Mouse (Mus musculus) myocyte (in vitro differentiated cells): ENCODE results near the gene Vmn1r16.

ENCODE experiments used
- E2F4 ChIP-seq: IDR thresholded peaks from one replicate; pipeline ENCODE4 v1.6.1; 2011; ENCODE audit warnings: mild to moderate bottlenecking, control low read depth, moderate library complexity; ENCODE audit not compliant: insufficient read depth
- MAX ChIP-seq: IDR thresholded peaks from one replicate; pipeline ENCODE4 v1.6.1; 2011; ENCODE audit warnings: low read depth, mild to moderate bottlenecking, control low read depth
- MYOG ChIP-seq, 3 experiments: IDR thresholded peaks; one replicate each; pipeline ENCODE4 v1.6.1; 2011; ENCODE audit warnings: control low read depth in 2 of 3, low read depth in 2 of 3, mild to moderate bottlenecking in 2 of 3; ENCODE audit not compliant: insufficient read length in 2 of 3, control insufficient read depth in 1 of 3, insufficient read depth in 1 of 3
- POLR2A ChIP-seq: IDR thresholded peaks from one replicate; pipeline ENCODE4 v1.6.1; 2011; ENCODE audit warnings: low read depth, mild to moderate bottlenecking, control low read depth, moderate library complexity; ENCODE audit not compliant: insufficient read length
- SRF ChIP-seq: IDR thresholded peaks from one replicate; pipeline ENCODE4 v1.6.1; 2011; ENCODE audit warnings: low read depth; ENCODE audit not compliant: control insufficient read depth, insufficient read length
- TCF12 ChIP-seq: IDR thresholded peaks from one replicate; pipeline ENCODE4 v1.6.1; 2011; ENCODE audit warnings: mild to moderate bottlenecking, control low read depth; ENCODE audit not compliant: poor library complexity, insufficient read depth, severe bottlenecking
- USF1 ChIP-seq: IDR thresholded peaks from one replicate; pipeline ENCODE4 v1.6.1; 2011; ENCODE audit warnings: low read depth, mild to moderate bottlenecking, control low read depth, moderate library complexity

DNA sequence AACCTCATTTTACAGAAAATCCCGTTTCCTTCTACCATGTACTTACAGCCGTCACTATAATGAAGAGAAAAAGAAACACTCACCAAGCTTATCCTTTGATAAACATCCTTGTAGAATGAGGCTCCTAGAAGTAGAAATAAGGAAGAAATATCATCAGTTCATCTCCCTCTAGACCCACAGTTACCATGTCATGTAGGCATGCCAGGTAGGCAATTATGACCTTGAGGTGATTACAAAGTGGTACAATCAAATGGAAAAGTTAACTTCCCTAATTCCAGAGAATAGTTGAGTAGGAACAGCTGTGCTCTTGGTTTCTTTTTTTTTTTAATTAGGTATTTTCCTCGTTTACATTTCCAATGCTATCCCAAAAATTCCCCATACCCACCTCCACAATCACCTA, at the start of gene Vmn1r16:
- TF ChIP-seq USF1 = no peak
- TF ChIP-seq POLR2A = no peak
- no peak for TF ChIP-seq MAX
- TF ChIP-seq SRF = no peak
- TF ChIP-seq TCF12 = no peak
- no peak for TF ChIP-seq MYOG (IDR thresholded peaks at IDR 0.05; ENCODE audit: control insufficient read depth in 1 of 3, insufficient read depth in 1 of 3, insufficient read length in 2 of 3, low read depth in 2 of 3)
- no peak for TF ChIP-seq E2F4
